In the genomic region with DNA sequence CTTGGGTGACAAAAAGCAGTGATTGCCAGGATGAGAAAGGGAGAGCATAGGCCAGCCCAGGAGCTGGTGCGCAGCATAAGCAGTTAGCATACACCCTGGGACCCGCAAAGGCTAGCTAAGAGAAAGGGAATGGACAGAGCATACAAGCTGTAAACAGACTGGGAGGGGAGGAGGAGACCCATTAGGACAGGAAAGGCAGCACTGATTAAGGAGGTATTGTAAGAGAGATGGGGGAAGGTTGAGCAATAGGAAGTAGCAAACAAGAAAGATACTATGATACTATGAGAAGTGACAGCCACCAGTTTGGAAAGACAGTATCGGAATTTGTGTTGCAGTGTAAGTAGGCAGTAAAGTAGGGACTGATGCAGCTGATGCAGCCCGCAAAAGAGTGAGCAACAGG, we compare ENCODE assay signal across 8 mouse cellular contexts. TPM values are rescaled to one million over a fixed set of nuclear protein-coding genes. Genes with fewer than 3 reads are reported as not detected.
DNase-seq lines count a peak whose midpoint lies in the region; ATAC-seq lines count a peak whose summit lies in the region.

No protein-coding gene starts in this region.

- no peaks in the 10 kb centered on the region for H3K36me3 ChIP-seq in kidney, embryonic 15.5 days
- no peaks in the 10 kb centered on the region for H3K36me3 ChIP-seq in hindbrain, embryonic 16.5 days (ENCODE audit: control insufficient read depth, insufficient read depth, low read length)
- no peaks in the 10 kb centered on the region for H3K36me3 ChIP-seq in midbrain, embryonic 16.5 days (ENCODE audit: control insufficient read depth, insufficient read depth, low read length)

- no peaks in the 10 kb centered on the region for H3K9me3 ChIP-seq in kidney, embryonic 15.5 days (replicated peaks)
- no peaks in the 10 kb centered on the region for H3K9me3 ChIP-seq in hindbrain, embryonic 16.5 days (ENCODE audit: control insufficient read depth, low read length)
- no peaks in the 10 kb centered on the region for H3K9me3 ChIP-seq in midbrain, embryonic 16.5 days (replicated peaks; ENCODE audit: control insufficient read depth, low read length, poor library complexity, severe bottlenecking)

- peak overlapping the region; percentile 84 for H3K9ac ChIP-seq in kidney, embryonic 15.5 days
- H3K9ac ChIP-seq in hindbrain, embryonic 16.5 days (ENCODE audit: low read depth, low read length), result peak overlapping the region; percentile 89
- H3K9ac ChIP-seq in midbrain, embryonic 16.5 days (ENCODE audit: low read depth, low read length), result peak overlapping the region; percentile 88

- no peak for ATAC-seq in kidney, embryonic 15.5 days (replicated peaks; ENCODE audit: low FRiP score)
- ATAC-seq in hindbrain, embryonic 16.5 days, result no peak
- no peak for ATAC-seq in midbrain, embryonic 16.5 days

- peak overlapping the region; percentile 25; the same call in 1 of the 2 replicates for H3K27ac ChIP-seq in kidney, embryonic 15.5 days
- H3K27ac ChIP-seq in brown adipose tissue, adult 24 weeks (replicated peaks; ENCODE audit: low read depth, low read length), result peak overlapping the region; percentile 79; the same call in 1 of the 2 replicates
- H3K27ac ChIP-seq in hindbrain, embryonic 16.5 days (ENCODE audit: low read depth, low read length), result no peak overlapping the region
- no peak overlapping the region for H3K27ac ChIP-seq in midbrain, embryonic 16.5 days (ENCODE audit: low read length)

- peak overlapping the region; percentile 86 for H3K4me2 ChIP-seq in kidney, embryonic 15.5 days
- H3K4me2 ChIP-seq in hindbrain, embryonic 16.5 days (ENCODE audit: low read length), result peak overlapping the region; percentile 90
- H3K4me2 ChIP-seq in midbrain, embryonic 16.5 days (ENCODE audit: low read length), result peak overlapping the region; percentile 94

- peak overlapping the region; percentile 93 for H3K4me3 ChIP-seq in kidney, embryonic 15.5 days (replicated peaks)
- H3K4me3 ChIP-seq in brown adipose tissue, adult 24 weeks (ENCODE audit: insufficient read depth, low read depth, low read length), result peak overlapping the region; percentile 93
- H3K4me3 ChIP-seq in hindbrain, embryonic 16.5 days (ENCODE audit: low read length), result peak overlapping the region; percentile 95
- peak overlapping the region; percentile 77 for H3K4me3 ChIP-seq in midbrain, embryonic 16.5 days (ENCODE audit: low read depth, low read length)

- 20% methylated on average over 4 of the region's 4 CpGs for WGBS in kidney, embryonic 15.5 days
- 42% methylated on average over 4 of the region's 4 CpGs for WGBS in hindbrain, embryonic 16.5 days
- WGBS in midbrain, embryonic 16.5 days, result 58% methylated on average over 4 of the region's 4 CpGs

- no peaks in the 10 kb centered on the region for H3K27me3 ChIP-seq in kidney, embryonic 15.5 days
- H3K27me3 ChIP-seq in hindbrain, embryonic 16.5 days (replicated peaks; ENCODE audit: control insufficient read depth, insufficient read depth, low read length), result no peaks in the 10 kb centered on the region
- no peaks in the 10 kb centered on the region for H3K27me3 ChIP-seq in midbrain, embryonic 16.5 days (ENCODE audit: control insufficient read depth, insufficient read depth, low read depth, low read length)

- H3K4me1 ChIP-seq in kidney, embryonic 15.5 days, result peaks cover 45% of the 10 kb centered on the region
- peaks cover 26% of the 10 kb centered on the region for H3K4me1 ChIP-seq in brown adipose tissue, adult 24 weeks (ENCODE audit: control insufficient read depth, insufficient read depth, insufficient read length, low read length)
- H3K4me1 ChIP-seq in hindbrain, embryonic 16.5 days (ENCODE audit: control insufficient read depth, insufficient read depth, low read depth, low read length), result peaks cover 37% of the 10 kb centered on the region
- peaks cover 32% of the 10 kb centered on the region for H3K4me1 ChIP-seq in midbrain, embryonic 16.5 days (ENCODE audit: control insufficient read depth, insufficient read depth, low read length)

- DNase-seq in kidney, postnatal 10 days, result no peak
- DNase-seq in frontal cortex, postnatal 14 days (ENCODE audit: low spot score in 2 of 2), result no peak
- no peak for DNase-seq in layer of hippocampus, postnatal 36 days
- no peak for DNase-seq in right cerebral cortex, postnatal 25 days

RNA-seq across cellular contexts. Expression of gene Mark2, which starts 1.8 kb away (rescaled TPM):
- polyA plus RNA-seq in kidney, embryonic 15.5 days (2015; fragmentation: Nextera tagmentation; extraction: Ambion mirVana), result 39.8 and 45.1 TPM in 2 replicates
- 24.1 and 35.4 TPM in 2 replicates for polyA plus RNA-seq in brown adipose tissue, adult 24 weeks (2012; ENCODE audit: insufficient read depth, insufficient read length, missing spikeins)
- 40.5 and 43.2 TPM in 2 replicates for polyA plus RNA-seq in hindbrain, embryonic 16.5 days (2015; fragmentation: Nextera tagmentation; extraction: Ambion mirVana)
- 42.2 and 43.8 TPM in 2 replicates for polyA plus RNA-seq in midbrain, embryonic 16.5 days (2015; fragmentation: Nextera tagmentation; extraction: Ambion mirVana)
- total RNA-seq in layer of hippocampus, postnatal 36 days (2021), result 100 to 1,000 TPM; 111 to 118 TPM

RNA-seq across cellular contexts. Expression of gene Spindoc, which starts 42.9 kb away (rescaled TPM):
- polyA plus RNA-seq in kidney, embryonic 15.5 days (2015; fragmentation: Nextera tagmentation; extraction: Ambion mirVana), result 31.5 and 33.9 TPM in 2 replicates
- 5.8 and 6.3 TPM in 2 replicates for polyA plus RNA-seq in brown adipose tissue, adult 24 weeks (2012; ENCODE audit: insufficient read depth, insufficient read length, missing spikeins)
- polyA plus RNA-seq in hindbrain, embryonic 16.5 days (2015; fragmentation: Nextera tagmentation; extraction: Ambion mirVana), result 23.4 and 34.0 TPM in 2 replicates
- polyA plus RNA-seq in midbrain, embryonic 16.5 days (2015; fragmentation: Nextera tagmentation; extraction: Ambion mirVana), result 30.7 and 32.3 TPM in 2 replicates
- 10 to 100 TPM; 31.8 to 36.9 TPM for total RNA-seq in layer of hippocampus, postnatal 36 days (2021)

Comparison
In these comparisons a context has a peak if more than half of its experiments do, and no peak if none do; other contexts are left out.
1. H3K27ac ChIP-seq: peak in kidney, embryonic 15.5 days (single experiment) and brown adipose tissue, adult 24 weeks (single experiment); none in hindbrain, embryonic 16.5 days (single experiment) and midbrain, embryonic 16.5 days (single experiment).
2. Peak in every context shown above with its lines, with median percentiles within 50 percentile points of each other: H3K4me2 ChIP-seq, H3K4me3 ChIP-seq and H3K9ac ChIP-seq.